Mouse (Mus musculus) kidney, embryonic 14.5 days (tissue): Measurements from ENCODE around the gene Gbp9. TPM values are rescaled to one million over a fixed set of nuclear protein-coding genes. Genes with fewer than 3 reads are reported as not detected.

Source experiments
- polyA plus RNA-seq: library from polyadenylated mRNA; unstranded; fragments of >200 nt; fragmentation: Nextera tagmentation; extraction: Ambion mirVana; gene quantifications from 2 replicates; pipeline ENCODE4 v1.2.1, GENCODE M21; 2014

Gbp9 gene
- polyA plus RNA-seq, 1 experiment from 2014 or later, result 2.1 TPM

Other genes starting within 250 kb of the Gbp9 start
- 0.94 and 0.95 TPM in 2 replicates for gene Abcg3, start 156.8 kb downstream of the Gbp9 start, polyA plus RNA-seq
- 0.31 and 0.39 TPM in 2 replicates for gene Gbp8, start within 50 bp of the Gbp9 start, polyA plus RNA-seq
- 0.24 and 0.31 TPM in 2 replicates for gene Gbp4, start within 50 bp of the Gbp9 start, polyA plus RNA-seq
- not detected in 2 replicates for gene Gbp10, start 100.0 kb upstream of the Gbp9 start, polyA plus RNA-seq
- gene Gm43302, start 154.2 kb upstream of the Gbp9 start, polyA plus RNA-seq, result not detected in 2 replicates
- gene Gbp6, start 154.2 kb upstream of the Gbp9 start, polyA plus RNA-seq, result 0.26 and 0.27 TPM in 2 replicates